Comparison of ENCODE assay signal across 12 mouse cellular contexts in genomic region chr17:6743039-6743575, GRCm38 (mm10). TPM values are rescaled to one million over a fixed set of nuclear protein-coding genes. Genes with fewer than 3 reads are reported as not detected.
A peak's percentile ranks its signal among the peaks of the same experiment; 100 is the strongest.
DNase-seq lines count a peak whose midpoint lies in the region; ATAC-seq and TF ChIP-seq lines count a peak whose summit lies in the region.
"Had no signal": no experiment of that assay in that cellular context is flagged by ENCODE, and none has a peak within 500 bp of the region (broad histone marks: within the 10 kb centered on the region; RNA-seq: fewer than 3 reads in every experiment).

No protein-coding gene starts in this region.

- H3K4me3 ChIP-seq in heart, embryonic 16.5 days (ENCODE audit: low read length) = no peak overlapping the region
- H3K4me3 ChIP-seq in spleen, adult 2 months (ENCODE audit: extremely low read depth, insufficient read depth, insufficient read length) = no peak overlapping the region
- H3K4me3 ChIP-seq in heart, postnatal 0 days (ENCODE audit: low read depth, low read length) = no peak overlapping the region
- H3K4me3 ChIP-seq: liver, embryonic 13.5 days; stomach, embryonic 15.5 days had no signal

- peaks cover 59% of the 10 kb centered on the region for H3K36me3 ChIP-seq in heart, embryonic 16.5 days (ENCODE audit: control insufficient read depth, insufficient read depth)
- peaks cover 69% of the 10 kb centered on the region for H3K36me3 ChIP-seq in spleen, adult 2 months (ENCODE audit: control insufficient read depth, insufficient read depth, low read length)
- H3K36me3 ChIP-seq in heart, postnatal 0 days (replicated peaks; ENCODE audit: control insufficient read depth, insufficient read depth, low read length) = peaks cover 62% of the 10 kb centered on the region

- peak overlapping the region; percentile 71 for H3K27ac ChIP-seq in heart, embryonic 16.5 days (ENCODE audit: low read length)
- H3K27ac ChIP-seq in spleen, adult 2 months (ENCODE audit: insufficient read depth, low read length) = peak overlapping the region; percentile 47
- H3K27ac ChIP-seq in heart, postnatal 0 days (ENCODE audit: low read depth) = peak overlapping the region; percentile 40; the same call in 1 of the 2 replicates
- H3K27ac ChIP-seq: liver, embryonic 13.5 days had no signal

- TF ChIP-seq CTCF in spleen, adult 2 months (IDR thresholded peaks at IDR 0.05; ENCODE audit: extremely low read depth, insufficient read depth, insufficient read length, insufficient replicate concordance) = no peak
- no peak for TF ChIP-seq CTCF in heart, postnatal 0 days (IDR thresholded peaks at IDR 0.05; ENCODE audit: low read depth)

- no peak for TF ChIP-seq EP300 in heart, postnatal 0 days (IDR thresholded peaks at IDR 0.05; ENCODE audit: low read depth)

- no peak overlapping the region for H3K4me2 ChIP-seq in heart, embryonic 16.5 days (ENCODE audit: low read depth, low read length)
- no peak overlapping the region for H3K4me2 ChIP-seq in heart, postnatal 0 days (ENCODE audit: low read depth, low read length)
- H3K4me2 ChIP-seq: liver, embryonic 13.5 days had no signal

- ATAC-seq in heart, embryonic 16.5 days (replicated peaks; ENCODE audit: extremely low read depth, insufficient read depth, low FRiP score) = no peak
- no peak for ATAC-seq in heart, postnatal 0 days (ENCODE audit: insufficient read depth, low read depth)
- ATAC-seq: midbrain, embryonic 16.5 days had no signal

- no peak overlapping the region for H3K9ac ChIP-seq in heart, embryonic 16.5 days (ENCODE audit: low read length)
- no peak overlapping the region for H3K9ac ChIP-seq in heart, postnatal 0 days (replicated peaks; ENCODE audit: low read depth, low read length)
- H3K9ac ChIP-seq: liver, embryonic 13.5 days; stomach, embryonic 15.5 days had no signal

- DNase-seq in heart, postnatal 4 days = no peak
- DNase-seq in spleen, adult 2 months (ENCODE audit: low read depth in 1 of 2, low spot score in 2 of 2) = peak in 1 of 2 experiments; percentile 2
- DNase-seq in spleen, postnatal 4 days (ENCODE audit: low spot score in 2 of 2) = no peak
- DNase-seq in heart, postnatal 0 days (ENCODE audit: low spot score) = no peak
- DNase-seq in naive thymus-derived CD4-positive, alpha-beta T cell, adult 2 months (ENCODE audit: low read depth) = peak; percentile 56
- DNase-seq in cerebellum, adult 8-10 months = no peak
- DNase-seq: adrenal gland, postnatal 10 days; layer of hippocampus, adult 9-11 months; liver, embryonic 13.5 days had no signal

- H3K9me3 ChIP-seq in heart, embryonic 16.5 days (replicated peaks; ENCODE audit: control insufficient read depth, low read length) = no peaks in the 10 kb centered on the region
- no peaks in the 10 kb centered on the region for H3K9me3 ChIP-seq in heart, postnatal 0 days (replicated peaks; ENCODE audit: control insufficient read depth, low read length)
- H3K9me3 ChIP-seq: liver, embryonic 13.5 days; stomach, embryonic 15.5 days had no signal

- no peaks in the 10 kb centered on the region for H3K27me3 ChIP-seq in heart, embryonic 16.5 days (ENCODE audit: control insufficient read depth, insufficient read depth, low read length)
- H3K27me3 ChIP-seq in spleen, adult 2 months (ENCODE audit: control insufficient read depth, insufficient read depth, low read length) = no peaks in the 10 kb centered on the region
- no peaks in the 10 kb centered on the region for H3K27me3 ChIP-seq in heart, postnatal 0 days (ENCODE audit: control insufficient read depth, insufficient read depth, low read length)
- H3K27me3 ChIP-seq: liver, embryonic 13.5 days; stomach, embryonic 15.5 days had no signal

- H3K4me1 ChIP-seq in heart, embryonic 16.5 days (ENCODE audit: control insufficient read depth, insufficient read depth, low read length) = peaks cover 54% of the 10 kb centered on the region
- peaks cover 24% of the 10 kb centered on the region; the same call in 1 of the 2 replicates for H3K4me1 ChIP-seq in spleen, adult 2 months (ENCODE audit: control insufficient read depth, insufficient read depth, insufficient read length)
- H3K4me1 ChIP-seq in heart, postnatal 0 days (ENCODE audit: control insufficient read depth, insufficient read depth) = peaks cover 38% of the 10 kb centered on the region

- 68% methylated on average over 11 of the region's 11 CpGs for WGBS in heart, embryonic 16.5 days
- WGBS in spleen, adult 2 months = 54% methylated on average over 11 of the region's 11 CpGs
- WGBS in heart, postnatal 0 days = 64% methylated on average over 11 of the region's 11 CpGs

- no peak for TF ChIP-seq POLR2A in spleen, adult 2 months (IDR thresholded peaks at IDR 0.05; ENCODE audit: low read depth, low read length)

RNA-seq across cellular contexts. Expression of gene Ezr, which starts 39.5 kb away (rescaled TPM):
- 144 and 166 TPM in 2 replicates for polyA plus RNA-seq in heart, embryonic 16.5 days (2015; fragmentation: Nextera tagmentation; extraction: Ambion mirVana)
- 100 to 1,000 TPM; 103 to 104 TPM for total RNA-seq in heart, postnatal 4 days (2021)
- 63.0 and 73.5 TPM in 2 replicates for polyA plus RNA-seq in spleen, adult 2 months (2012; rRNA removed)
- 91.3 and 103 TPM in 2 replicates for total RNA-seq in heart, postnatal 0 days (2014; rRNA removed; ENCODE audit: low replicate concordance)
- polyA plus RNA-seq in heart, postnatal 0 days (2015; fragmentation: Nextera tagmentation; extraction: Ambion mirVana) = 126 and 141 TPM in 2 replicates
